Mouse (Mus musculus) erythroblast, embryonic 14.5 days (primary cell): ENCODE measurements around the gene Txnip.

Experiments
- GATA1 ChIP-seq: IDR thresholded peaks from 2 replicates; pipeline ENCODE4 v1.6.1; 2012; ENCODE audit warnings: low read length, inconsistent platforms, mixed read lengths
- TAL1 ChIP-seq: IDR thresholded peaks from 3 replicates; pipeline ENCODE4 v1.6.1; 2012; ENCODE audit warnings: low read length, inconsistent platforms, mixed read lengths

GRCm38 (mm10) chr3:96570643-96571042 is 12.9 kb downstream of the Txnip start:
- TF ChIP-seq GATA1 (no peak), TAL1 (no peak)
